Mouse (Mus musculus) C2C12 (cell line): Measurements from ENCODE around the gene Znrf3.

Experiments used
- CEBPB ChIP-seq: IDR thresholded peaks from one replicate; pipeline ENCODE4 v1.6.1; 2011; ENCODE audit warnings: low read depth, mild to moderate bottlenecking, control low read depth, moderate library complexity
- CTCF ChIP-seq: IDR thresholded peaks from one replicate; pipeline ENCODE4 v1.5.1; 2011; ENCODE audit not compliant: control insufficient read depth, insufficient read depth, insufficient read length
- FOSL1 ChIP-seq: IDR thresholded peaks from one replicate; pipeline ENCODE4 v1.8.0; 2011; ENCODE audit warnings: mild to moderate bottlenecking, low read length; ENCODE audit not compliant: poor library complexity, insufficient read depth, severe bottlenecking
- MAX ChIP-seq: IDR thresholded peaks from one replicate; pipeline ENCODE4 v1.6.1; 2011; ENCODE audit warnings: mild to moderate bottlenecking, control low read depth
- MYOD1 ChIP-seq: IDR thresholded peaks from one replicate; pipeline ENCODE4 v1.6.1; 2011; ENCODE audit warnings: low read depth; ENCODE audit not compliant: control insufficient read depth, insufficient read length
- MYOG ChIP-seq: IDR thresholded peaks from one replicate; pipeline ENCODE4 v1.6.1; 2011; ENCODE audit not compliant: control insufficient read depth, insufficient read length; ENCODE audit errors: extremely low read depth
- USF1 ChIP-seq: IDR thresholded peaks from one replicate; pipeline ENCODE4 v1.6.1; 2011; ENCODE audit warnings: low read depth, mild to moderate bottlenecking, control low read depth, moderate library complexity

DNA sequence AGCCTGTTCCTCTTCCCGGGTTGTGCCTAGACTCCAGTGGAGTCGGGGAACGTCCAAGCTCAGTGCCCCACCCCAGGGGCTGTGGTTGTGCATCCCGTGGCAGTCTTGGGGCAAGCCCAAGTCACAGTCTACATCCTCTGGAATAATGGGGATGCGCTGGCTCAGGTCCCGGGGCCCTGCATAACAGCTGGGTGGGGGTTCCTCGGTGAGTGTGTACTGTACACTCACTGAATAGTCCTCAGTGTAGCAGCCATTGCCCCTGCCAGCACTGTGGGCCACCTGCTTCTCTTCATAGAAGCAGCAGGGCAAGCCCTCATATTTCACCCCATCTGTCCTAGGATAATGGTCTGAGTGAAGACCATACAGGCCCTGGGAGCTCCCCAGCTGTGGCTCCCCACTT is 163.7 kb downstream of the Znrf3 start:
- TF ChIP-seq CTCF (no peak), MYOD1 (no peak), USF1 (no peak), MAX (no peak), MYOG (no peak), FOSL1 (no peak), CEBPB (no peak)
